Mouse (Mus musculus) cortical plate, adult 2 months (tissue): ENCODE measurements at regions not wholly inside any gene's neighbourhood (a gene's known extent, or its start where the extent isn't known, plus 50 kb on each side); places are given as distances from the start of the nearest gene placed in this dataset.
A peak's percentile ranks its signal among the peaks of the same experiment; 100 is the strongest.

Experiments used
- H3K27ac ChIP-seq: fragments of 200-500 bp; 2 replicates; pipeline ENCODE4 v1.5.1; 2012; ENCODE audit warnings: low read length, control low read depth, inconsistent platforms; ENCODE audit not compliant: insufficient read depth
- H3K4me1 ChIP-seq: fragments of 200-500 bp; 2 replicates; pipeline ENCODE4 v1.6.1; 2011; ENCODE audit warnings: low read length; ENCODE audit not compliant: control insufficient read depth, insufficient read depth
- H3K4me3 ChIP-seq: fragments of 200-500 bp; 2 replicates; pipeline ENCODE4 v1.5.1; 2011; ENCODE audit warnings: mild to moderate bottlenecking, low read length, control low read depth; ENCODE audit not compliant: insufficient read depth
- CTCF ChIP-seq: fragments of 200-500 bp; IDR thresholded peaks from 2 replicates; pipeline ENCODE4 v1.5.1; 2011; ENCODE audit warnings: mild to moderate bottlenecking, control low read depth, low read length; ENCODE audit not compliant: insufficient read depth; ENCODE audit errors: extremely low read depth
- POLR2A ChIP-seq: fragments of 200-500 bp; IDR thresholded peaks from 2 replicates; pipeline ENCODE4 v1.6.1; 2011; ENCODE audit warnings: mild to moderate bottlenecking, low read length, control low read depth; ENCODE audit not compliant: insufficient read depth; ENCODE audit errors: extremely low read depth

GRCm38 (mm10) chr13:118603474-118603873 is 66.1 kb upstream of the Fgf10 start:
- no peak for TF ChIP-seq POLR2A
- no peak for TF ChIP-seq CTCF
- H3K27ac ChIP-seq, result no peak overlapping the region
- no peak overlapping the region for H3K4me3 ChIP-seq
- no peaks in the 10 kb centered on the region for H3K4me1 ChIP-seq

DNA sequence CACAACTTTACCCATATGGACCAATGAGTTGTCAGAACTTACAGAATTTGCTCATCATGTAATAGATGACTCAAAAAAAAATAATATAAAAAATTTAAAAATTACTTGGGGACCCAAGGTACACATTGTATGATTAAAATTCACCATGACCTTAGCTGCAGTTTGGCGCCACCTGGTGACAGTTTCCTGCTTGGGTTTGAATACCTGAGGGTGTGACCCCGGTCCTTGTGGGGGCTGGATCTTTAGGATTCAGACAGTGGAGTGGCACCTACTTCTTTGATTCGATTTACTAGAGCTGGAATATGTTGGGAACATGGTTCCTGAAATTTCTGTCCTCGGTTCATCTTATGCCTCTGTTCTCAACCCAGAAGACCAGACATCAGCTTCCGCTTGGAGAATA is 72.7 kb upstream of the Fgf10 start:
- no peak for TF ChIP-seq POLR2A
- TF ChIP-seq CTCF, result peak; percentile 20; the same call in 1 of the 2 replicates
- no peak overlapping the region for H3K27ac ChIP-seq
- no peaks in the 10 kb centered on the region for H3K4me1 ChIP-seq
- H3K4me3 ChIP-seq, result no peak overlapping the region

- TF ChIP-seq POLR2A (no peak), CTCF (no peak)
- H3K27ac ChIP-seq, result no peak overlapping the region
These were observed 73.3 kb upstream of the Fgf10 start for GRCm38 (mm10) chr13:118596218-118596795.

DNA sequence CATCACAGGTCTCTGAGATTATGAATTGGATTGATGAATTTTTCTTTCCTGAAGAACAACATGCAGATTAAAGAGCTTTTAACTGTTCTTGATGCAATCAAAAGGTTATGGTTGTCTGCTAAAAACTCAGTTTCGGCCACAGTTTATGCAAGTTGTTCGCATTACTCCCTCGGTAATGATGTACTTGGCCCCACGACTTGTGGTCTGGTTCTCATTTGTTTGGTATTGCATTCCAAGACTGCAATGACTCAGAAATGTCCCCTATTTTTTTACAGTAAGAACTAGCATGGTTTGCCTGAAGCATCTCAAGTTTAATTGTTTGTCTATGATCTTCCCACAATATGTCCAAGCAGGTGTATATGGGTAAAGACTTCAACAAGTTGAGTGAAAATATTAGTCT is 77.5 kb upstream of the Fgf10 start:
- no peak for TF ChIP-seq CTCF
- TF ChIP-seq POLR2A, result no peak
- Histone ChIP-seq H3K4me1 (no peaks in the 10 kb centered on the region), H3K4me3 (no peak overlapping the region), H3K27ac (no peak overlapping the region)

More at GRCm38 (mm10) chr13:118596218-118596795, 73.3 kb upstream of the Fgf10 start:
- Histone ChIP-seq H3K4me3 (no peak overlapping the region), H3K4me1 (no peaks in the 10 kb centered on the region)

- TF ChIP-seq POLR2A (no peak), CTCF (no peak)
- Histone ChIP-seq H3K4me3 (no peak overlapping the region), H3K27ac (no peak overlapping the region), H3K4me1 (no peaks in the 10 kb centered on the region)
These were observed 97.0 kb upstream of the Fgf10 start for GRCm38 (mm10) chr13:118572555-118572954.

DNA sequence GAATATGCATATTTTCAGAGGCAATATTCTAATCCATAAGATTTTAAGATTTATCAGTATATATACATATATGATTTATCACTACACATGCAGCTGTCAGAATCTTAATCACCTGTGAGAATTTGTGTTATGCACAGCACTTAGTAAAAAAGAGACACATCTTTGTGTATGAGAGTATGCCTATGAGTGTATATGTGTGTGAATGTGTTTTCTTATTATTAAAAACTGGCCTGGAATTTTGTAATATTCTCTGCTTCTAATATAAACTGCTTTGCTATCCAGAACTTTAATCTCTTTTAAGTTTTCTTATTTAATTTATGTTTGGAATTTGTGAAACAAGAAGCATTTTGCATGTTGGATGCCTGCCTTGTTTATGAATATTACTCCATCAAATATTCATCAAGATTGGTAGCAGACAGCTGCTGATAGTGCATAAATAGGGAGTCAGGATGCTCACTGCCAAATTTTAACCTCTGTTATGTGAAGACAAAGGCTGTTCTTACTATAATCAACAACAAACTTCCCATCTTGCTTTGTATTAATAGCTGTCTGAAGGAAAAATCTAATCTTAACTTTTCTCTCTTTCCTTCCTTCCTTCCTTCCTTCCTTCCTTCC is 104.3 kb upstream of the Fgf10 start:
- Histone ChIP-seq H3K4me1 (no peaks in the 10 kb centered on the region), H3K4me3 (no peak overlapping the region), H3K27ac (no peak overlapping the region)
- TF ChIP-seq CTCF (no peak), POLR2A (no peak)

- H3K27ac ChIP-seq, result no peak overlapping the region
- H3K4me3 ChIP-seq, result no peak overlapping the region
- no peak for TF ChIP-seq POLR2A
- no peak for TF ChIP-seq CTCF
- no peaks in the 10 kb centered on the region for H3K4me1 ChIP-seq
These were observed 110.6 kb upstream of the Fgf10 start for GRCm38 (mm10) chr13:118558966-118559365.

DNA sequence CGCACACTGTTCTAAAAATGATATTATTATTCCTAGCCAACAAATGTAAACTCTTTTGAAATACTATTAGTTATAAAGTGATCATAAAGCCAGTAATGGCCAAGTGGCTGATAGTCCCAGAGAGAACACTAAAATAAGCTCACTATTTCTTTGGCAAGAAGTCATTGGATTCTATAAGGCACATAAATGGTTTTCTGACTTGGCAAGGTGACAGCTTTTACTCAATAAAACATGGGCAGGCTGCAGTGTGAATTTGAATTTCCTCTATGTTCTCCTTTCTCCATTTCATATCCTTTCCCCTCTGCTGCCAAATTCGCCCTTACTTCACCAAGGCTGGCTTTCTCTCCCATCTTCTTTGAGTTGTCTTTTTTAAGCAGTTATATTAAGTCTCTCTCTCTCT is 117.6 kb upstream of the Fgf10 start:
- TF ChIP-seq POLR2A (no peak), CTCF (no peak)
- Histone ChIP-seq H3K4me1 (no peaks in the 10 kb centered on the region), H3K4me3 (no peak overlapping the region), H3K27ac (no peak overlapping the region)

- Histone ChIP-seq H3K4me3 (no peak overlapping the region), H3K27ac (no peak overlapping the region), H3K4me1 (no peaks in the 10 kb centered on the region)
- TF ChIP-seq POLR2A, result no peak
- no peak for TF ChIP-seq CTCF
These were observed 130.8 kb upstream of the Fgf10 start for GRCm38 (mm10) chr13:118538742-118539141.

- TF ChIP-seq POLR2A (no peak), CTCF (no peak)
- no peaks in the 10 kb centered on the region for H3K4me1 ChIP-seq
- no peak overlapping the region for H3K27ac ChIP-seq
- H3K4me3 ChIP-seq, result no peak overlapping the region
These were observed 126.9 kb upstream of the Mrps30 start for GRCm38 (mm10) chr13:118513961-118514360.

DNA sequence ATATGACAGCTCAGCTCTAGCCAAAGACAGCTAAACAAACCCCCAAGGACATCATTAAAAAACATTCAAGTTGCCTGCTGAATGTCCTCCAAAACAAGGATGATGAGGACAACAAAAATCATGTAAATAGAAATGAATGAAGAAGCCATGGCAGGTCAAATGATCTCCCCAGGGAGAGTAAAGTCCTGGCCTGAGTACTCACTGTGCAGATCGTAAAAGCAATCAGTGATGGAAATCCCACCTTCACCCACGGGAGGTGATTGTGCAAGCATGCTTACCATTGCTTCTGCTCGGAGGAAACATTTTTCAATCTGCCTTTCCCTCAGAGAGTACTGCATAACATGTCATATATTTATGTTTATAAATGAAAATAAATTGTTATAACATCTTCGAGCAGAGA is 119.1 kb upstream of the Mrps30 start:
- TF ChIP-seq POLR2A, result no peak
- no peak for TF ChIP-seq CTCF

More for the DNA sequence above, 119.1 kb upstream of the Mrps30 start:
- H3K4me1 ChIP-seq, result no peaks in the 10 kb centered on the region
- no peak overlapping the region for H3K4me3 ChIP-seq
- no peak overlapping the region for H3K27ac ChIP-seq
